Mouse (Mus musculus) heart, adult 2 months (tissue): Measurements from ENCODE around the gene Cyp27b1.

Source experiments
- CTCF ChIP-seq: fragments of 200-600 bp; IDR thresholded peaks from 2 replicates; pipeline ENCODE4 v1.8.1; 2022; ENCODE audit warnings: antibody characterized with exemption, mild to moderate bottlenecking, moderate library complexity
- POLR2A ChIP-seq: fragments of 200-500 bp; IDR thresholded peaks from 2 replicates; pipeline ENCODE4 v1.6.1; 2011; ENCODE audit warnings: mild to moderate bottlenecking, low read depth, low read length, control low read depth; ENCODE audit not compliant: insufficient read depth

- no peak for TF ChIP-seq CTCF
- TF ChIP-seq POLR2A = no peak
Observed at GRCm38 (mm10) chr10:127075651-127076050, 27.6 kb downstream of the Cyp27b1 start.
